Mouse (Mus musculus): Measurements from ENCODE around the gene Rnase9. TPM values are rescaled to one million over a fixed set of nuclear protein-coding genes. Genes with fewer than 3 reads are reported as not detected.

Rnase9 gene
- total RNA-seq, 1 experiment = not detected

GRCm38 (mm10) chr14:51050063-51050462 lies 8.4 kb upstream of the Rnase9 start, which contains the start of gene Rnase11:
Gene Rnase11, minus strand, starts transcription at chr14:51050163.
- no peak within 1 kb of the TSS for H3K4me3 ChIP-seq (ENCODE audit: insufficient read depth in 1 of 2, low read depth in 1 of 2, low read length in 2 of 2, poor library complexity in 1 of 2, severe bottlenecking in 1 of 2)
- no peak within 1 kb of the TSS for H3K27ac ChIP-seq (ENCODE audit: insufficient read depth, low read depth, low read length, poor library complexity, severe bottlenecking)
- H3K4me1 ChIP-seq (ENCODE audit: control insufficient read depth in 2 of 2, insufficient read depth in 2 of 2, low read length in 2 of 2, poor library complexity in 1 of 2) = peaks cover 0 to 5% of the 10 kb centered on the region in 2 experiments; a peak in 1 of 4 replicates
- no peaks in the 10 kb centered on the region for H3K36me3 ChIP-seq (ENCODE audit: control insufficient read depth, insufficient read depth, low read length, poor library complexity, severe bottlenecking)
- DNase-seq (ENCODE audit: low read depth, low spot score) = no peak
- in situ Hi-C loops (cut with MboI; ENCODE audit: low sequenced_read_pairs in 2 of 2, unreplicated experiment in 2 of 2) = loop anchor here in 1 of 2 experiments (25.0 kb wide), 1 partner anchor 213 kb away; no protein-coding TSS in a partner anchor
- no peak for TF ChIP-seq MAFK (IDR thresholded peaks at IDR 0.05; ENCODE audit: insufficient read depth, low read depth, low read length)
- TF ChIP-seq HCFC1 (IDR thresholded peaks at IDR 0.05; ENCODE audit: borderline replicate concordance, insufficient read depth, low read length) = no peak
- no peak for TF ChIP-seq ZC3H11A (IDR thresholded peaks at IDR 0.05; ENCODE audit: borderline replicate concordance, low read depth, low read length)
- TF ChIP-seq CHD2 (IDR thresholded peaks at IDR 0.05; ENCODE audit: low read depth, low read length) = no peak
- TF ChIP-seq ZNF384 (IDR thresholded peaks at IDR 0.05; ENCODE audit: low read depth, low read length) = no peak
- H3K9me3 ChIP-seq (ENCODE audit: control insufficient read depth, insufficient read depth, low read depth, low read length) = no peaks in the 10 kb centered on the region
- no peak within 1 kb of the TSS for H3K9ac ChIP-seq (ENCODE audit: insufficient read depth, low read depth, low read length, poor library complexity, severe bottlenecking)

GRCm38 (mm10) chr14:51047846-51048245 lies 6.2 kb upstream of the Rnase9 start:
- Histone ChIP-seq H3K4me1 (ENCODE audit: control insufficient read depth in 2 of 2, insufficient read depth in 2 of 2, low read length in 2 of 2, poor library complexity in 1 of 2) (no peaks in the 10 kb centered on the region), H3K36me3 (ENCODE audit: control insufficient read depth, insufficient read depth, low read length, poor library complexity, severe bottlenecking) (no peaks in the 10 kb centered on the region), H3K4me3 (ENCODE audit: insufficient read depth in 1 of 2, low read depth in 1 of 2, low read length in 2 of 2, poor library complexity in 1 of 2, severe bottlenecking in 1 of 2) (no peak overlapping the region), H3K9me3 (ENCODE audit: control insufficient read depth, insufficient read depth, low read depth, low read length) (no peaks in the 10 kb centered on the region), H3K9ac (ENCODE audit: insufficient read depth, low read depth, low read length, poor library complexity, severe bottlenecking) (no peak overlapping the region), H3K27ac (ENCODE audit: insufficient read depth, low read depth, low read length, poor library complexity, severe bottlenecking) (no peak overlapping the region)
- in situ Hi-C loops (cut with MboI; ENCODE audit: low sequenced_read_pairs in 2 of 2, unreplicated experiment in 2 of 2) = no loop called here
- DNase-seq (ENCODE audit: low read depth, low spot score) = no peak
- no peak for TF ChIP-seq ZNF384 (IDR thresholded peaks at IDR 0.05; ENCODE audit: low read depth, low read length)
- TF ChIP-seq HCFC1 (IDR thresholded peaks at IDR 0.05; ENCODE audit: borderline replicate concordance, insufficient read depth, low read length) = no peak
- no peak for TF ChIP-seq MAFK (IDR thresholded peaks at IDR 0.05; ENCODE audit: insufficient read depth, low read depth, low read length)
- TF ChIP-seq CHD2 (IDR thresholded peaks at IDR 0.05; ENCODE audit: low read depth, low read length) = no peak
- TF ChIP-seq ZC3H11A (IDR thresholded peaks at IDR 0.05; ENCODE audit: borderline replicate concordance, low read depth, low read length) = no peak

DNA sequence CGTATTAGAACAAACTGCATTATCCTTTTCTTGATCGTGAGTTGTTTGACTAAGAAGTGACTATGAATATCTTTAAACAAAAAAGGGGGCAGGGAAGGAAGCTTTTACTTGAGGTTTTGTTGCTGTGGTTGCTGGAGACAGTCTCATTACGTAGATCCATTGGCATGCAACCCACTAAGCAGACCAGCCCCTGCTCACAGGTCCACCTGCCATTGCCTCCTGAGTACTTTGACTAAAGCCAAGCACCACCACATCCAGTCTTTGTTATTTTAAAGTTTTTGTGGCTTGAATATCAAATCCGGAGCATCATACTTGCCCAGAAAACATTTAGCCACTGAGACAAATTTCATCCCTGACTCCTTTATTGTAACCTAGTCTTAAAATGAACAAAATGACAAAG lies 5.5 kb downstream of the Rnase9 start:
- in situ Hi-C loops (cut with MboI; ENCODE audit: low sequenced_read_pairs in 2 of 2, unreplicated experiment in 2 of 2) = no loop called here
- TF ChIP-seq HCFC1 (IDR thresholded peaks at IDR 0.05; ENCODE audit: borderline replicate concordance, insufficient read depth, low read length) (no peak), ZNF384 (IDR thresholded peaks at IDR 0.05; ENCODE audit: low read depth, low read length) (no peak), CHD2 (IDR thresholded peaks at IDR 0.05; ENCODE audit: low read depth, low read length) (no peak), ZC3H11A (IDR thresholded peaks at IDR 0.05; ENCODE audit: borderline replicate concordance, low read depth, low read length) (no peak), MAFK (IDR thresholded peaks at IDR 0.05; ENCODE audit: insufficient read depth, low read depth, low read length) (no peak)
- no peak overlapping the region for H3K4me3 ChIP-seq (ENCODE audit: insufficient read depth in 1 of 2, low read depth in 1 of 2, low read length in 2 of 2, poor library complexity in 1 of 2, severe bottlenecking in 1 of 2)
- no peaks in the 10 kb centered on the region for H3K9me3 ChIP-seq (ENCODE audit: control insufficient read depth, insufficient read depth, low read depth, low read length)
- DNase-seq (ENCODE audit: low read depth, low spot score) = no peak
- H3K36me3 ChIP-seq (ENCODE audit: control insufficient read depth, insufficient read depth, low read length, poor library complexity, severe bottlenecking) = no peaks in the 10 kb centered on the region
- H3K27ac ChIP-seq (ENCODE audit: insufficient read depth, low read depth, low read length, poor library complexity, severe bottlenecking) = no peak overlapping the region
- H3K9ac ChIP-seq (ENCODE audit: insufficient read depth, low read depth, low read length, poor library complexity, severe bottlenecking) = no peak overlapping the region
- H3K4me1 ChIP-seq (ENCODE audit: control insufficient read depth in 2 of 2, insufficient read depth in 2 of 2, low read length in 2 of 2, poor library complexity in 1 of 2) = 0 out of 4 replicates have a peak, but pooled peaks cover 0 to 3% of the 10 kb centered on the region in 2 experiments

- DNase-seq (ENCODE audit: low read depth, low spot score) = no peak
- in situ Hi-C loops (cut with MboI; ENCODE audit: low sequenced_read_pairs in 2 of 2, unreplicated experiment in 2 of 2) = no loop called here
- TF ChIP-seq MAFK (IDR thresholded peaks at IDR 0.05; ENCODE audit: insufficient read depth, low read depth, low read length) (no peak), ZC3H11A (IDR thresholded peaks at IDR 0.05; ENCODE audit: borderline replicate concordance, low read depth, low read length) (no peak), ZNF384 (IDR thresholded peaks at IDR 0.05; ENCODE audit: low read depth, low read length) (no peak), HCFC1 (IDR thresholded peaks at IDR 0.05; ENCODE audit: borderline replicate concordance, insufficient read depth, low read length) (no peak), CHD2 (IDR thresholded peaks at IDR 0.05; ENCODE audit: low read depth, low read length) (no peak)
These were observed 6.5 kb downstream of the Rnase9 start for GRCm38 (mm10) chr14:51035206-51035605.

More at GRCm38 (mm10) chr14:51035206-51035605, 6.5 kb downstream of the Rnase9 start:
- H3K4me1 ChIP-seq (ENCODE audit: control insufficient read depth in 2 of 2, insufficient read depth in 2 of 2, low read length in 2 of 2, poor library complexity in 1 of 2) = 0 out of 4 replicates have a peak, but pooled peaks cover 0 to 3% of the 10 kb centered on the region in 2 experiments
- H3K9me3 ChIP-seq (ENCODE audit: control insufficient read depth, insufficient read depth, low read depth, low read length) = no peaks in the 10 kb centered on the region
- H3K9ac ChIP-seq (ENCODE audit: insufficient read depth, low read depth, low read length, poor library complexity, severe bottlenecking) = no peak overlapping the region
- no peak overlapping the region for H3K27ac ChIP-seq (ENCODE audit: insufficient read depth, low read depth, low read length, poor library complexity, severe bottlenecking)
- H3K4me3 ChIP-seq (ENCODE audit: insufficient read depth in 1 of 2, low read depth in 1 of 2, low read length in 2 of 2, poor library complexity in 1 of 2, severe bottlenecking in 1 of 2) = no peak overlapping the region
- no peaks in the 10 kb centered on the region for H3K36me3 ChIP-seq (ENCODE audit: control insufficient read depth, insufficient read depth, low read length, poor library complexity, severe bottlenecking)

Measured in ES-E14 (cell line).